Mouse (Mus musculus): ENCODE results near the gene Ets1. TPM values are rescaled to one million over a fixed set of nuclear protein-coding genes. Genes with fewer than 3 reads are reported as not detected.

Ets1 gene
- total and polyA plus RNA-seq, 2 experiments from 2014 or later = 34.3 to 72.7 TPM

DNA sequence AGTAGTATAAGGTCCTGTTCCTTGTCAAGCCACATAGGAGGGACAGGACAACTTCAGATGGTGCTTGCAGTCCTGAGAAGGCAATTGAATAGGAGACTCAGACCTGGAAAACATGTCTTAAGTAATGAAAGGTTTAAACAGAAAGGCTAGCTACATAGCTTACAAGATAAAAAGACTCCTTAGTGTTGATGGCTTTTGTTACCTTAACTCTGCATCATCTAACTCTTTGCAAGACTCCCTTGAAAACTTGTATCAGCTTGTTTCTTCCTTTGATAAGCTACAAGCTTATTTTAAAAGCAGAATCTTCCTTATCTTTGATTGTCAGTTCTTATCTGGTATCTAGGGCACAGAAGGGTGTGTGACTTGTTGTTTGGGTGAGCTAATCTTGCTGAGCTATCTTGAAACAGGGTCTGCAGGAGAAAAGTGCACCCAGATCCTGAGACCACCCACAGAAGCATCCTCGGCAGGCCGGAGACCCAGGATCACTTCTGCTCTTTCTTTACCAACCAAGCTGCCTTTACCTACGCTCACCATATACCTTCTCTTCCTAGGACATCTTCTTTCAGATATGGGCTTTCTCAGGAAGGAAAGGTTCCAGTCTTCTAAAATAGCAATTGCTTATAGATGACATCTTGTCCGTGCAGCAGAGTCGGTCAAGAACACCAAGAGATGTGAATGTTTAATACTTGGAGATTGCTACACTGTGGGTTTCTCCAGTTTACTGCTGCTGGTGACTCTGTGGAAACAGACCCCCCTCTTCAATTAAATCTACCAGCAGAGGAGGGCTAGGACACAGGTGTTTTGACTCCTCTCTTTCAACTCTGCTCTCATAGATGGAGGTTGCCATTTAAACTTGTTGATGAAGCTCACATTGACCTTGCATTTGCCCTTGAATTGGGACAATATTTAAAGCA lies 19.2 kb upstream of the Ets1 start:
- Histone ChIP-seq H3K9me3 (replicated peaks; ENCODE audit: control insufficient read depth, low read length) (no peaks in the 10 kb centered on the region), H3K4me3 (ENCODE audit: low read depth, low read length) (no peak overlapping the region), H3K27me3 (ENCODE audit: control insufficient read depth, insufficient read depth, low read length) (no peaks in the 10 kb centered on the region), H3K4me2 (ENCODE audit: low read depth, low read length) (no peak overlapping the region; the same call in 1 of the 2 replicates), H3K9ac (replicated peaks; ENCODE audit: low read depth, low read length) (no peak overlapping the region), H3K36me3 (replicated peaks; ENCODE audit: control insufficient read depth, insufficient read depth, low read length) (no peaks in the 10 kb centered on the region), H3K4me1 (ENCODE audit: control insufficient read depth, insufficient read depth) (peaks cover 3% of the 10 kb centered on the region; the same call in 1 of the 2 replicates), H3K27ac (ENCODE audit: low read depth) (peak overlapping the region; percentile 32; the same call in 1 of the 2 replicates)
- DNase-seq (ENCODE audit: low spot score) (no peak), ATAC-seq (ENCODE audit: insufficient read depth, low read depth) (no peak)
- TF ChIP-seq CTCF (IDR thresholded peaks at IDR 0.05; ENCODE audit: low read depth) (no peak), EP300 (IDR thresholded peaks at IDR 0.05; ENCODE audit: low read depth) (no peak)
- WGBS = 83% methylated on average over 5 of the region's 5 CpGs

DNA sequence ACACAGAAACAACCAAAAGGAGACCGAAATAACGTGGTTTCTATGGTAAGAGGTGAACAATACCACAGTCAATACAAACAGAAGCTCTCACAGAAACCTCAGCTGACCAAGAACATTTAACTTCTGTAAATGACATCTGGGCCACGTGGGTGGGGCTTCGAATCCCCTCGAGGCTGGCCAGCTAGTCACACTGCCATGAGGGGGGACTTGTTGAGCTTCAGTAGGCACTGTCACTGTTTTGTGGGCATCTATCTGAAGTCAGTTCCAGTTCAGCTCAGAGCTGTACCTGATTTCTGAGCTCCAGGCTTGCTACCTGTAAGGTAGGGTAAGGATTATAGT lies 18.6 kb upstream of the Ets1 start:
- Histone ChIP-seq H3K4me1 (ENCODE audit: control insufficient read depth, insufficient read depth) (peaks cover 3% of the 10 kb centered on the region; the same call in 1 of the 2 replicates), H3K9ac (replicated peaks; ENCODE audit: low read depth, low read length) (no peak overlapping the region), H3K27ac (ENCODE audit: low read depth) (no peak overlapping the region; the same call in 1 of the 2 replicates), H3K36me3 (replicated peaks; ENCODE audit: control insufficient read depth, insufficient read depth, low read length) (no peaks in the 10 kb centered on the region), H3K27me3 (ENCODE audit: control insufficient read depth, insufficient read depth, low read length) (no peaks in the 10 kb centered on the region), H3K4me2 (ENCODE audit: low read depth, low read length) (no peak overlapping the region), H3K9me3 (replicated peaks; ENCODE audit: control insufficient read depth, low read length) (no peaks in the 10 kb centered on the region), H3K4me3 (ENCODE audit: low read depth, low read length) (no peak overlapping the region)
- 63% methylated on average over 5 of the region's 5 CpGs for WGBS
- no peak for ATAC-seq (ENCODE audit: insufficient read depth, low read depth)
- DNase-seq (ENCODE audit: low spot score) = no peak
- TF ChIP-seq EP300 (IDR thresholded peaks at IDR 0.05; ENCODE audit: low read depth) (no peak), CTCF (IDR thresholded peaks at IDR 0.05; ENCODE audit: low read depth) (no peak)

DNA sequence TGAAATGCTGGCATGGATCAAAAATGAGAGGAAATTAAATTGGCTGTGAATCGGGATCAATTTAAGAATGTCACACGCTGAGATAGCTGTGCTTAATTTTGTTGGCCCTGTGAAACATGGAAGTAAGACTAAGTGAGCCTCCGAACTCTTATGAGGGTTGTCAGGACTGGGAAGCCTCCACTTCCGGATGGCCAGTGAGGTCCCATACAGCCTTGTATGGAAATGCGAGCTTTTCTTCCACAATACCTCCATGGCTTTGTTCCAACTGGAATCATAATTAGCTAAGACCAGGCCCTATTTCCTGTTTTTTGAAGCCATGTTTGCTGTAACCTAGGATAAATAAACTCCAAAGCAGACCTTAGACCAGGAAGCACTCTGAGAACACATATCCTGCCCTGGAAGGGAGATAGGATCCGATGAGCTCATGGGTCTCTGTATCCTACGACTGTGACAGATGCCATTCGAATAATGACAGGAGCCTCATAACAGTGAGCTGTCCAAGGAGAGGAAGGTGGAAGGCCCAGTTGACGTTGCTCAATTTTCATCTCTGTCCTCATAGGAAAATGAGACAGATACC lies 17.4 kb upstream of the Ets1 start:
- 0 out of 2 replicates have a peak overlapping the region, but pooled peaks have one; percentile 17 for H3K27ac ChIP-seq (ENCODE audit: low read depth)
- H3K36me3 ChIP-seq (replicated peaks; ENCODE audit: control insufficient read depth, insufficient read depth, low read length) = no peaks in the 10 kb centered on the region
- DNase-seq (ENCODE audit: low spot score) (peak; percentile 15), ATAC-seq (ENCODE audit: insufficient read depth, low read depth) (peak; percentile 66)
- H3K27me3 ChIP-seq (ENCODE audit: control insufficient read depth, insufficient read depth, low read length) = no peaks in the 10 kb centered on the region
- 71% methylated on average over 9 of the region's 9 CpGs for WGBS
- no peak overlapping the region for H3K4me3 ChIP-seq (ENCODE audit: low read depth, low read length)
- H3K9ac ChIP-seq (replicated peaks; ENCODE audit: low read depth, low read length) = no peak overlapping the region
- TF ChIP-seq CTCF (IDR thresholded peaks at IDR 0.05; ENCODE audit: low read depth) (no peak), EP300 (IDR thresholded peaks at IDR 0.05; ENCODE audit: low read depth) (no peak)
- H3K4me2 ChIP-seq (ENCODE audit: low read depth, low read length) = no peak overlapping the region
- H3K4me1 ChIP-seq (ENCODE audit: control insufficient read depth, insufficient read depth) = peaks cover 3% of the 10 kb centered on the region; the same call in 1 of the 2 replicates
- no peaks in the 10 kb centered on the region for H3K9me3 ChIP-seq (replicated peaks; ENCODE audit: control insufficient read depth, low read length)

DNA sequence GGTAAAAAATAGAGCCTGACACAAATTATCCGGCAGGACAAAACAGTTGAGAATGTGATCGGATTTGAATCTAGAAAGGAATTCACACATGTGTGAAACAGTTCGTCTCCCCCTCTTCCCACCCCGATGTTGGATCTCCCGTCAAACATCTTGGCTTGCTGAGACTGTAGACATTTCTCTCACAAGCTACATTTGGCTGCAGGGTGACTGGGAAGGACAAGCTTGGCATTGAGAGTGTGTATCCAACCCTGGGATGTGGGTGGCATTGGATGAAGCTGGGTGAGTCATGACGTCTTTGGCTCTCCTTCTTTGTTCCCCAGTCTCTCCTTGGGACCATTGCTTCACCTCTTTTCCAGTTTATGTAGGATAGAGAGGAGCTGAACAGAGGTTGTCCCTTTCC lies 16.4 kb upstream of the Ets1 start:
- no peak overlapping the region for H3K4me3 ChIP-seq (ENCODE audit: low read depth, low read length)
- WGBS = 77% methylated on average over 6 of the region's 6 CpGs
- H3K27ac ChIP-seq (ENCODE audit: low read depth) = no peak overlapping the region
- no peak overlapping the region for H3K9ac ChIP-seq (replicated peaks; ENCODE audit: low read depth, low read length)
- DNase-seq (ENCODE audit: low spot score) (no peak), ATAC-seq (ENCODE audit: insufficient read depth, low read depth) (no peak)
- H3K4me2 ChIP-seq (ENCODE audit: low read depth, low read length) = no peak overlapping the region
- H3K36me3 ChIP-seq (replicated peaks; ENCODE audit: control insufficient read depth, insufficient read depth, low read length) = no peaks in the 10 kb centered on the region
- H3K4me1 ChIP-seq (ENCODE audit: control insufficient read depth, insufficient read depth) = peaks cover 3% of the 10 kb centered on the region; the same call in 1 of the 2 replicates
- H3K9me3 ChIP-seq (replicated peaks; ENCODE audit: control insufficient read depth, low read length) = no peaks in the 10 kb centered on the region
- no peaks in the 10 kb centered on the region for H3K27me3 ChIP-seq (ENCODE audit: control insufficient read depth, insufficient read depth, low read length)
- no peak for TF ChIP-seq EP300 (IDR thresholded peaks at IDR 0.05; ENCODE audit: low read depth)
- no peak for TF ChIP-seq CTCF (IDR thresholded peaks at IDR 0.05; ENCODE audit: low read depth)

DNA sequence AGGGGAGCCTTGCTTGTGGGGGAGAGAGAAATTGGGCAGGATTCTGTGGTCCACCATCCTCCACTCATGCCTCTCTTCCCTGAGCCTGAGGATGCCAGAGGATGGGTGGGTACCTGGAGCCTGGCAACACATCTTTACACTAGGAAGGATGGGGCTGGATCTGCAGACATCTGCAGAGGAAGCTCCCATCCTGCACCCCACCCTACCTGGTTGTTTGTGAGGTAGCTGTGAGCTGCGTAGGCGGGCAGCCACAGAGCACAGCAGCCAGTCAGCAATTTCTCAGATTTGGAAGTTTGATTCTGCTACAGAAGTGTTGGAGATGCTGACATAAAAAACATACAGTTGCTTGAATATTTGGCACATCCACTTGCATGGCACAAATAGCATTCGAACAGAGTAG lies 15.6 kb upstream of the Ets1 start:
- H3K4me3 ChIP-seq (ENCODE audit: low read depth, low read length) = no peak overlapping the region
- ATAC-seq (ENCODE audit: insufficient read depth, low read depth) = no peak
- no peak overlapping the region for H3K27ac ChIP-seq (ENCODE audit: low read depth)
- TF ChIP-seq EP300 (IDR thresholded peaks at IDR 0.05; ENCODE audit: low read depth) (no peak), CTCF (IDR thresholded peaks at IDR 0.05; ENCODE audit: low read depth) (no peak)
- no peak overlapping the region for H3K9ac ChIP-seq (replicated peaks; ENCODE audit: low read depth, low read length)
- WGBS = 87% methylated on average over 3 of the region's 3 CpGs
- H3K4me2 ChIP-seq (ENCODE audit: low read depth, low read length) = no peak overlapping the region
- no peaks in the 10 kb centered on the region for H3K36me3 ChIP-seq (replicated peaks; ENCODE audit: control insufficient read depth, insufficient read depth, low read length)
- H3K4me1 ChIP-seq (ENCODE audit: control insufficient read depth, insufficient read depth) = peaks cover 3% of the 10 kb centered on the region; the same call in 1 of the 2 replicates
- no peaks in the 10 kb centered on the region for H3K9me3 ChIP-seq (replicated peaks; ENCODE audit: control insufficient read depth, low read length)
- no peak for DNase-seq (ENCODE audit: low spot score)
- H3K27me3 ChIP-seq (ENCODE audit: control insufficient read depth, insufficient read depth, low read length) = no peaks in the 10 kb centered on the region
